ENCODE assay signal across 20 mouse cellular contexts in genomic region chr9:103740145-103740544, GRCm38 (mm10). TPM values are rescaled to one million over a fixed set of nuclear protein-coding genes. Genes with fewer than 3 reads are reported as not detected.
DNase-seq lines count a peak whose midpoint lies in the region; ATAC-seq and TF ChIP-seq lines count a peak whose summit lies in the region.
"Had no signal": no experiment of that assay in that cellular context is flagged by ENCODE, and none has a peak within 500 bp of the region (broad histone marks: within the 10 kb centered on the region; RNA-seq: fewer than 3 reads in every experiment).

No protein-coding gene starts in this region.

- H3K9me3 ChIP-seq in embryonic facial prominence, embryonic 14.5 days (ENCODE audit: control insufficient read depth, low read length) = 0 out of 2 replicates have a peak, but pooled peaks cover 4% of the 10 kb centered on the region
- H3K9me3 ChIP-seq in embryonic facial prominence, embryonic 10.5 days = 0 out of 2 replicates have a peak, but pooled peaks cover 2% of the 10 kb centered on the region
- no peaks in the 10 kb centered on the region for H3K9me3 ChIP-seq in liver, postnatal 0 days (ENCODE audit: low read length)
- no peaks in the 10 kb centered on the region for H3K9me3 ChIP-seq in liver, embryonic 11.5 days (ENCODE audit: control insufficient read depth, low read length)
- H3K9me3 ChIP-seq: embryonic facial prominence, embryonic 15.5 days; liver, embryonic 12.5 days; midbrain, embryonic 13.5 days had no signal

- H3K36me3 ChIP-seq in embryonic facial prominence, embryonic 14.5 days (ENCODE audit: control insufficient read depth, insufficient read depth, low read length) = no peaks in the 10 kb centered on the region
- no peaks in the 10 kb centered on the region for H3K36me3 ChIP-seq in embryonic facial prominence, embryonic 10.5 days (replicated peaks)
- H3K36me3 ChIP-seq in liver, postnatal 0 days (replicated peaks; ENCODE audit: insufficient read depth, low read length) = no peaks in the 10 kb centered on the region
- no peaks in the 10 kb centered on the region for H3K36me3 ChIP-seq in liver, embryonic 11.5 days (ENCODE audit: control insufficient read depth, insufficient read depth, low read length)
- H3K36me3 ChIP-seq: embryonic facial prominence, embryonic 15.5 days; liver, embryonic 12.5 days; midbrain, embryonic 13.5 days; neural tube, embryonic 12.5 days had no signal

- no peak overlapping the region for H3K4me2 ChIP-seq in embryonic facial prominence, embryonic 14.5 days (ENCODE audit: low read depth, low read length)
- peak overlapping the region; percentile 1; the same call in 1 of the 2 replicates for H3K4me2 ChIP-seq in liver, postnatal 0 days (ENCODE audit: low read depth, low read length)
- no peak overlapping the region for H3K4me2 ChIP-seq in liver, embryonic 11.5 days
- H3K4me2 ChIP-seq: embryonic facial prominence, embryonic 15.5 days; liver, embryonic 12.5 days; lung, embryonic 14.5 days; midbrain, embryonic 13.5 days; neural tube, embryonic 12.5 days had no signal

- no peaks in the 10 kb centered on the region for H3K4me1 ChIP-seq in embryonic facial prominence, embryonic 14.5 days (ENCODE audit: control insufficient read depth, insufficient read depth, low read length)
- H3K4me1 ChIP-seq in embryonic facial prominence, embryonic 10.5 days = peaks cover 14% of the 10 kb centered on the region
- H3K4me1 ChIP-seq in liver, postnatal 0 days (ENCODE audit: insufficient read depth) = 0 out of 2 replicates have a peak, but pooled peaks cover 2% of the 10 kb centered on the region
- no peaks in the 10 kb centered on the region for H3K4me1 ChIP-seq in liver, embryonic 11.5 days (replicated peaks; ENCODE audit: control insufficient read depth, insufficient read depth, low read length)
- H3K4me1 ChIP-seq: embryonic facial prominence, embryonic 15.5 days; liver, embryonic 12.5 days; neural tube, embryonic 12.5 days had no signal

- no peak overlapping the region for H3K4me3 ChIP-seq in embryonic facial prominence, embryonic 14.5 days (ENCODE audit: low read depth, low read length)
- H3K4me3 ChIP-seq in embryonic facial prominence, embryonic 10.5 days = no peak overlapping the region
- H3K4me3 ChIP-seq in liver, postnatal 0 days (ENCODE audit: low read depth, low read length) = no peak overlapping the region
- H3K4me3 ChIP-seq in liver, embryonic 11.5 days (ENCODE audit: low read depth, low read length) = no peak overlapping the region
- H3K4me3 ChIP-seq: embryonic facial prominence, embryonic 15.5 days; layer of hippocampus, adult 2 months; liver, embryonic 12.5 days; midbrain, embryonic 13.5 days; neural tube, embryonic 12.5 days had no signal

- no peaks in the 10 kb centered on the region for H3K27me3 ChIP-seq in embryonic facial prominence, embryonic 14.5 days (replicated peaks; ENCODE audit: control insufficient read depth, insufficient read depth, low read length)
- H3K27me3 ChIP-seq in embryonic facial prominence, embryonic 10.5 days (replicated peaks; ENCODE audit: low read depth, poor library complexity, severe bottlenecking) = no peaks in the 10 kb centered on the region
- H3K27me3 ChIP-seq in liver, postnatal 0 days (ENCODE audit: insufficient read depth, low read length) = no peaks in the 10 kb centered on the region
- H3K27me3 ChIP-seq in liver, embryonic 11.5 days (replicated peaks; ENCODE audit: control insufficient read depth, insufficient read depth, low read length) = no peaks in the 10 kb centered on the region
- H3K27me3 ChIP-seq: embryonic facial prominence, embryonic 15.5 days; liver, embryonic 12.5 days; midbrain, embryonic 13.5 days; neural tube, embryonic 12.5 days had no signal

- no peak for TF ChIP-seq CTCF in liver, postnatal 0 days (IDR thresholded peaks at IDR 0.05; ENCODE audit: low read depth)

- peak; percentile 51 for DNase-seq in embryonic facial prominence, embryonic 14.5 days (ENCODE audit: low spot score)
- DNase-seq in embryonic facial prominence, embryonic 10.5 days (ENCODE audit: low spot score) = no peak
- DNase-seq in liver, postnatal 0 days = peak; percentile 31
- DNase-seq in liver, embryonic 11.5 days (ENCODE audit: low spot score) = no peak
- peak; percentile 31 to 44 for DNase-seq in B cell, adult 2 months
- DNase-seq in adrenal gland, postnatal 4 days (ENCODE audit: low spot score in 2 of 2) = no peak
- DNase-seq in embryo, embryonic 10 days (ENCODE audit: low spot score) = no peak
- DNase-seq: cerebellum, adult 9-10 months; heart, adult 11 months; kidney, adult 18-20 months; lung, embryonic 14.5 days had no signal

- TF ChIP-seq EP300 in liver, postnatal 0 days (IDR thresholded peaks at IDR 0.05; ENCODE audit: low read depth) = peak; percentile 33; the same call in 1 of the 2 replicates

- no peak overlapping the region for H3K27ac ChIP-seq in embryonic facial prominence, embryonic 14.5 days (replicated peaks; ENCODE audit: low read depth, low read length)
- H3K27ac ChIP-seq in embryonic facial prominence, embryonic 10.5 days (replicated peaks) = no peak overlapping the region
- H3K27ac ChIP-seq in liver, postnatal 0 days (ENCODE audit: low read depth) = no peak overlapping the region
- H3K27ac ChIP-seq in liver, embryonic 11.5 days (ENCODE audit: low read depth, low read length) = no peak overlapping the region
- H3K27ac ChIP-seq: kidney, postnatal 0 days; liver, embryonic 12.5 days; midbrain, embryonic 13.5 days; neural tube, embryonic 12.5 days; stomach, postnatal 0 days had no signal

- no peak for ATAC-seq in embryonic facial prominence, embryonic 14.5 days (ENCODE audit: low read depth)
- ATAC-seq in liver, postnatal 0 days = peak; percentile 38; the same call in 1 of the 2 replicates
- no peak for ATAC-seq in liver, embryonic 11.5 days (replicated peaks; ENCODE audit: low FRiP score)
- peak; percentile 86 for ATAC-seq in megakaryocyte, adult 5-6 weeks (ENCODE audit: poor library complexity, severe bottlenecking)
- ATAC-seq: liver, embryonic 12.5 days; midbrain, embryonic 13.5 days had no signal

- no peak overlapping the region for H3K9ac ChIP-seq in embryonic facial prominence, embryonic 14.5 days (ENCODE audit: low read depth, low read length)
- H3K9ac ChIP-seq in liver, postnatal 0 days (replicated peaks) = no peak overlapping the region
- H3K9ac ChIP-seq in liver, embryonic 11.5 days (ENCODE audit: low read depth, low read length) = no peak overlapping the region
- H3K9ac ChIP-seq: embryonic facial prominence, embryonic 15.5 days; liver, embryonic 12.5 days; lung, embryonic 14.5 days; midbrain, embryonic 13.5 days; neural tube, embryonic 12.5 days had no signal

- WGBS in embryonic facial prominence, embryonic 14.5 days = 44% methylated on average over 12 of the region's 12 CpGs
- WGBS in embryonic facial prominence, embryonic 10.5 days = 70% methylated on average over 12 of the region's 12 CpGs
- WGBS in liver, postnatal 0 days (ENCODE audit: insufficient replicate concordance) = 34% methylated on average over 12 of the region's 12 CpGs
- 56% methylated on average over 12 of the region's 12 CpGs for WGBS in liver, embryonic 11.5 days

RNA-seq across cellular contexts. Expression of gene Tmem108, which starts 21.5 kb away (rescaled TPM):
- polyA plus RNA-seq in embryonic facial prominence, embryonic 14.5 days (2014; fragmentation: Nextera tagmentation; extraction: Ambion mirVana) = 9.9 and 11.6 TPM in 2 replicates
- 19.6 and 22.1 TPM in 2 replicates for polyA plus RNA-seq in embryonic facial prominence, embryonic 10.5 days (2016; fragmentation: Nextera tagmentation; extraction: Ambion mirVana)
- polyA plus RNA-seq in liver, postnatal 0 days (2015; fragmentation: Nextera tagmentation; extraction: Ambion mirVana) = 1.1 and 1.2 TPM in 2 replicates
- polyA plus RNA-seq in liver, embryonic 11.5 days (2014; fragmentation: Nextera tagmentation; extraction: Ambion mirVana) = 15.0 and 17.6 TPM in 2 replicates
- total RNA-seq in megakaryocyte, adult 5-6 weeks (2015) = 0.54 and 0.66 TPM in 2 replicates
- total RNA-seq in megakaryocyte, adult 5-6 weeks (2017) = 0.20 TPM in 1 of 2 replicates, not detected in the other
- 10 to 100 TPM in 1 of 2 experiments, 1 to 10 TPM in 1; 8.7 to 10.8 TPM for total RNA-seq in adrenal gland, postnatal 4 days (2021)
- total RNA-seq: gastrocnemius, adult 8-10 months had no signal

Comparison
In these comparisons a context has a peak if more than half of its experiments do, and no peak if none do; other contexts are left out.
1. ATAC-seq: peak in liver, postnatal 0 days (single experiment) and megakaryocyte, adult 5-6 weeks (single experiment); none in embryonic facial prominence, embryonic 14.5 days (single experiment) and liver, embryonic 11.5 days (single experiment).
2. DNase-seq: peak in embryonic facial prominence, embryonic 14.5 days (single experiment), liver, postnatal 0 days (single experiment) and B cell, adult 2 months (2 of 2); none in embryonic facial prominence, embryonic 10.5 days (single experiment), liver, embryonic 11.5 days (single experiment), adrenal gland, postnatal 4 days (0 of 2) and embryo, embryonic 10 days (single experiment).